Mouse (Mus musculus) erythroblast, adult 5-6 weeks (primary cell): ENCODE results near the gene S100g. TPM values are rescaled to one million over a fixed set of nuclear protein-coding genes. Genes with fewer than 3 reads are reported as not detected.

ENCODE experiments used
- ATAC-seq: replicated peaks from 2 replicates; pipeline ENCODE4 v1.8.0; 2016; ENCODE audit warnings: moderate number of reproducible peaks, mild to moderate bottlenecking, moderate TSS enrichment, inconsistent platforms; ENCODE audit not compliant: poor library complexity, low FRiP score, severe bottlenecking
- total RNA-seq, 2 experiments: library from RNA; stranded (forward) in 1 of 2; stranded (reverse) in 1 of 2; fragments of 150-400 nt in 1 of 2; fragments of 200-764, 138-1000 nt in 1 of 2; gene quantifications; 2 replicates each; pipeline versions ENCODE4 v1.2.3 to v1.2.4; 2015 to 2017; ENCODE audit warnings: low replicate concordance in 2 of 2

Gene S100g
- total RNA-seq (2015; ENCODE audit: low replicate concordance) (not detected in 2 replicates), total RNA-seq (2017; ENCODE audit: low replicate concordance) (not detected in 2 replicates)

GRCm38 (mm10) chrX:162964383-162964782, at the start of gene S100g:
Gene S100g, minus strand, starts transcription at chrX:162964599.
- no peak for ATAC-seq

GRCm38 (mm10) chrX:162992121-162992520, 27.7 kb upstream of the S100g start:
- no peak for ATAC-seq

GRCm38 (mm10) chrX:162991396-162991795, 27.0 kb upstream of the S100g start:
- ATAC-seq: no peak

- no peak for ATAC-seq
Observed at GRCm38 (mm10) chrX:162986876-162987495, 22.6 kb upstream of the S100g start.

GRCm38 (mm10) chrX:162976194-162976593, 11.8 kb upstream of the S100g start:
- no peak for ATAC-seq

GRCm38 (mm10) chrX:162967456-162967855, 3.1 kb upstream of the S100g start:
- ATAC-seq: no peak

GRCm38 (mm10) chrX:162963840-162964239, 559 bp downstream of the S100g start:
- ATAC-seq: no peak

- no peak for ATAC-seq
Observed at GRCm38 (mm10) chrX:162957921-162958320, 6.5 kb downstream of the S100g start.

GRCm38 (mm10) chrX:162949811-162950439, 14.5 kb downstream of the S100g start:
- ATAC-seq: no peak

GRCm38 (mm10) chrX:162942027-162942426, 22.4 kb downstream of the S100g start:
- ATAC-seq: no peak

GRCm38 (mm10) chrX:162931467-162931866, 32.9 kb downstream of the S100g start:
- no peak for ATAC-seq

GRCm38 (mm10) chrX:162921487-162922125, 42.8 kb downstream of the S100g start:
- no peak for ATAC-seq

- ATAC-seq: no peak
Observed at GRCm38 (mm10) chrX:162915697-162916096, 48.7 kb downstream of the S100g start.

GRCm38 (mm10) chrX:162913651-162914050, 50.7 kb downstream of the S100g start:
- no peak for ATAC-seq

Other genes starting within 250 kb of the S100g start
- gene Rbbp7, start 204.2 kb downstream of the S100g start, total RNA-seq (2015; ENCODE audit: low replicate concordance): 63.5 and 86.1 TPM in 2 replicates
- gene Rbbp7, start 204.2 kb downstream of the S100g start, total RNA-seq (2017; ENCODE audit: low replicate concordance): 42.3 and 53.1 TPM in 2 replicates
- 7.9 and 9.2 TPM in 2 replicates for gene Txlng, start 135.1 kb downstream of the S100g start, total RNA-seq (2015; ENCODE audit: low replicate concordance)
- 17.6 and 23.8 TPM in 2 replicates for gene Txlng, start 135.1 kb downstream of the S100g start, total RNA-seq (2017; ENCODE audit: low replicate concordance)
- gene Syap1, start 76.2 kb downstream of the S100g start, total RNA-seq (2015; ENCODE audit: low replicate concordance): 7.1 and 13.2 TPM in 2 replicates
- 29.5 and 30.1 TPM in 2 replicates for gene Syap1, start 76.2 kb downstream of the S100g start, total RNA-seq (2017; ENCODE audit: low replicate concordance)
- gene Ctps2, start 63.4 kb downstream of the S100g start, total RNA-seq (2015; ENCODE audit: low replicate concordance): 11.7 and 27.4 TPM in 2 replicates
- 12.4 and 12.7 TPM in 2 replicates for gene Ctps2, start 63.4 kb downstream of the S100g start, total RNA-seq (2017; ENCODE audit: low replicate concordance)